Mouse (Mus musculus): ENCODE measurements at regions not wholly inside any gene's neighbourhood (a gene's known extent, or its start where the extent isn't known, plus 50 kb on each side); places are given as distances from the start of the nearest gene placed in this dataset.

GRCm38 (mm10) chr4:9769633-9770205 lies 1104.6 kb upstream of the 2610301B20Rik start:
- DNase-seq (ENCODE audit: low read depth in 1 of 2, low spot score in 2 of 2) = no peak
- Histone ChIP-seq H3K4me1 (ENCODE audit: control insufficient read depth, insufficient read depth, insufficient read length) (no peaks in the 10 kb centered on the region), H3K27ac (ENCODE audit: insufficient read depth, low read length) (no peak overlapping the region), H3K36me3 (ENCODE audit: control insufficient read depth, insufficient read depth, low read length) (no peaks in the 10 kb centered on the region), H3K4me3 (ENCODE audit: extremely low read depth, insufficient read depth, insufficient read length) (no peak overlapping the region), H3K27me3 (ENCODE audit: control insufficient read depth, insufficient read depth, low read length) (no peaks in the 10 kb centered on the region)
- no peak for TF ChIP-seq POLR2A (IDR thresholded peaks at IDR 0.05; ENCODE audit: low read depth, low read length)
- TF ChIP-seq CTCF (IDR thresholded peaks at IDR 0.05; ENCODE audit: extremely low read depth, insufficient read depth, insufficient read length, insufficient replicate concordance) = no peak
- 71% methylated on average over 9 of the region's 9 CpGs for WGBS

GRCm38 (mm10) chr4:9770372-9771102 lies 1103.8 kb upstream of the 2610301B20Rik start:
- DNase-seq (ENCODE audit: low read depth in 1 of 2, low spot score in 2 of 2) = peak in 1 of 2 experiments; percentile 11
- Histone ChIP-seq H3K36me3 (ENCODE audit: control insufficient read depth, insufficient read depth, low read length) (no peaks in the 10 kb centered on the region), H3K4me3 (ENCODE audit: extremely low read depth, insufficient read depth, insufficient read length) (peak overlapping the region; percentile 57), H3K27ac (ENCODE audit: insufficient read depth, low read length) (0 out of 2 replicates have a peak overlapping the region, but pooled peaks have one; percentile 7), H3K4me1 (ENCODE audit: control insufficient read depth, insufficient read depth, insufficient read length) (no peaks in the 10 kb centered on the region), H3K27me3 (ENCODE audit: control insufficient read depth, insufficient read depth, low read length) (no peaks in the 10 kb centered on the region)
- TF ChIP-seq POLR2A (IDR thresholded peaks at IDR 0.05; ENCODE audit: low read depth, low read length) (no peak), CTCF (IDR thresholded peaks at IDR 0.05; ENCODE audit: extremely low read depth, insufficient read depth, insufficient read length, insufficient replicate concordance) (0 out of 2 replicates have a peak, but pooled peaks have one; percentile 36)
- 4% methylated on average over 38 of the region's 38 CpGs for WGBS

GRCm38 (mm10) chr4:9771103-9771474 lies 1103.2 kb upstream of the 2610301B20Rik start:
- H3K27ac ChIP-seq (ENCODE audit: insufficient read depth, low read length) = 0 out of 2 replicates have a peak overlapping the region, but pooled peaks have one; percentile 7
- peak overlapping the region; percentile 57 for H3K4me3 ChIP-seq (ENCODE audit: extremely low read depth, insufficient read depth, insufficient read length)
- no peaks in the 10 kb centered on the region for H3K27me3 ChIP-seq (ENCODE audit: control insufficient read depth, insufficient read depth, low read length)
- peak in 1 of 2 experiments; percentile 39 for DNase-seq (ENCODE audit: low read depth in 1 of 2, low spot score in 2 of 2)
- 0% methylated on average over 5 of the region's 5 CpGs for WGBS
- no peaks in the 10 kb centered on the region for H3K4me1 ChIP-seq (ENCODE audit: control insufficient read depth, insufficient read depth, insufficient read length)
- no peaks in the 10 kb centered on the region for H3K36me3 ChIP-seq (ENCODE audit: control insufficient read depth, insufficient read depth, low read length)
- no peak for TF ChIP-seq POLR2A (IDR thresholded peaks at IDR 0.05; ENCODE audit: low read depth, low read length)
- no peak for TF ChIP-seq CTCF (IDR thresholded peaks at IDR 0.05; ENCODE audit: extremely low read depth, insufficient read depth, insufficient read length, insufficient replicate concordance)

GRCm38 (mm10) chr4:9778391-9778790 lies 1095.9 kb upstream of the 2610301B20Rik start:
- DNase-seq (ENCODE audit: low read depth in 1 of 2, low spot score in 2 of 2) = no peak
- Histone ChIP-seq H3K4me1 (ENCODE audit: control insufficient read depth, insufficient read depth, insufficient read length) (no peaks in the 10 kb centered on the region), H3K27me3 (ENCODE audit: control insufficient read depth, insufficient read depth, low read length) (no peaks in the 10 kb centered on the region), H3K36me3 (ENCODE audit: control insufficient read depth, insufficient read depth, low read length) (no peaks in the 10 kb centered on the region), H3K4me3 (ENCODE audit: extremely low read depth, insufficient read depth, insufficient read length) (no peak overlapping the region), H3K27ac (ENCODE audit: insufficient read depth, low read length) (no peak overlapping the region)
- WGBS = 79% methylated on average over 8 of the region's 8 CpGs
- TF ChIP-seq CTCF (IDR thresholded peaks at IDR 0.05; ENCODE audit: extremely low read depth, insufficient read depth, insufficient read length, insufficient replicate concordance) (no peak), POLR2A (IDR thresholded peaks at IDR 0.05; ENCODE audit: low read depth, low read length) (no peak)

GRCm38 (mm10) chr4:9779594-9779993 lies 1094.7 kb upstream of the 2610301B20Rik start:
- H3K4me1 ChIP-seq (ENCODE audit: control insufficient read depth, insufficient read depth, insufficient read length) = no peaks in the 10 kb centered on the region
- WGBS = 81% methylated on average over 3 of the region's 3 CpGs
- no peaks in the 10 kb centered on the region for H3K27me3 ChIP-seq (ENCODE audit: control insufficient read depth, insufficient read depth, low read length)
- no peaks in the 10 kb centered on the region for H3K36me3 ChIP-seq (ENCODE audit: control insufficient read depth, insufficient read depth, low read length)
- no peak for TF ChIP-seq POLR2A (IDR thresholded peaks at IDR 0.05; ENCODE audit: low read depth, low read length)
- TF ChIP-seq CTCF (IDR thresholded peaks at IDR 0.05; ENCODE audit: extremely low read depth, insufficient read depth, insufficient read length, insufficient replicate concordance) = no peak
- no peak overlapping the region for H3K27ac ChIP-seq (ENCODE audit: insufficient read depth, low read length)
- DNase-seq (ENCODE audit: low read depth in 1 of 2, low spot score in 2 of 2) = no peak
- no peak overlapping the region for H3K4me3 ChIP-seq (ENCODE audit: extremely low read depth, insufficient read depth, insufficient read length)

GRCm38 (mm10) chr4:9780179-9780578 lies 1094.1 kb upstream of the 2610301B20Rik start:
- TF ChIP-seq CTCF (IDR thresholded peaks at IDR 0.05; ENCODE audit: extremely low read depth, insufficient read depth, insufficient read length, insufficient replicate concordance) (peak; percentile 36; the same call in 1 of the 2 replicates), POLR2A (IDR thresholded peaks at IDR 0.05; ENCODE audit: low read depth, low read length) (no peak)
- WGBS = 55% methylated on average over 9 of the region's 9 CpGs
- no peaks in the 10 kb centered on the region for H3K4me1 ChIP-seq (ENCODE audit: control insufficient read depth, insufficient read depth, insufficient read length)
- no peak overlapping the region for H3K4me3 ChIP-seq (ENCODE audit: extremely low read depth, insufficient read depth, insufficient read length)
- H3K27me3 ChIP-seq (ENCODE audit: control insufficient read depth, insufficient read depth, low read length) = no peaks in the 10 kb centered on the region
- DNase-seq (ENCODE audit: low read depth in 1 of 2, low spot score in 2 of 2) = peak in 1 of 2 experiments; percentile 16
- H3K27ac ChIP-seq (ENCODE audit: insufficient read depth, low read length) = no peak overlapping the region
- no peaks in the 10 kb centered on the region for H3K36me3 ChIP-seq (ENCODE audit: control insufficient read depth, insufficient read depth, low read length)

- Histone ChIP-seq H3K36me3 (ENCODE audit: control insufficient read depth, insufficient read depth, low read length) (no peaks in the 10 kb centered on the region), H3K4me1 (ENCODE audit: control insufficient read depth, insufficient read depth, insufficient read length) (no peaks in the 10 kb centered on the region), H3K27me3 (ENCODE audit: control insufficient read depth, insufficient read depth, low read length) (no peaks in the 10 kb centered on the region), H3K27ac (ENCODE audit: insufficient read depth, low read length) (no peak overlapping the region), H3K4me3 (ENCODE audit: extremely low read depth, insufficient read depth, insufficient read length) (no peak overlapping the region)
- no peak for DNase-seq (ENCODE audit: low read depth in 1 of 2, low spot score in 2 of 2)
- 91% methylated on average over 2 of the region's 2 CpGs for WGBS
- no peak for TF ChIP-seq CTCF (IDR thresholded peaks at IDR 0.05; ENCODE audit: extremely low read depth, insufficient read depth, insufficient read length, insufficient replicate concordance)
- TF ChIP-seq POLR2A (IDR thresholded peaks at IDR 0.05; ENCODE audit: low read depth, low read length) = no peak
Measured at GRCm38 (mm10) chr4:9781318-9781717, 1093.0 kb upstream of the 2610301B20Rik start.

Data from spleen, adult 2 months (tissue).